In genomic region chr5:120604839-120605238, GRCm38 (mm10) we compare ENCODE assay signal across 8 mouse cellular contexts. TPM values are rescaled to one million over a fixed set of nuclear protein-coding genes. Genes with fewer than 3 reads are reported as not detected.
A peak's percentile ranks its signal among the peaks of the same experiment; 100 is the strongest.
DNase-seq lines count a peak whose midpoint lies in the region; ATAC-seq lines count a peak whose summit lies in the region.

No protein-coding gene starts in this region.

- WGBS in embryonic facial prominence, embryonic 12.5 days: 1% methylated on average over 6 of the region's 6 CpGs
- 0% methylated on average over 6 of the region's 6 CpGs for WGBS in liver, embryonic 13.5 days (ENCODE audit: insufficient replicate concordance)
- 8% methylated on average over 6 of the region's 6 CpGs for WGBS in stomach, embryonic 16.5 days

- DNase-seq in A20 (ENCODE audit: low read depth, low spot score): peak; percentile 92
- peak; percentile 85 for DNase-seq in adrenal gland, postnatal 25 days
- DNase-seq in heart, adult 9 months (ENCODE audit: low spot score in 2 of 2): peak; percentile 55 to 74
- peak; percentile 76 to 91 for DNase-seq in kidney, adult 8-10 months
- peak; percentile 73 for DNase-seq in liver, embryonic 13.5 days
- DNase-seq in neural tube, embryonic 10.5 days (ENCODE audit: extremely low spot score, low spot score): peak; percentile 85

- no peaks in the 10 kb centered on the region for H3K27me3 ChIP-seq in embryonic facial prominence, embryonic 12.5 days
- no peaks in the 10 kb centered on the region for H3K27me3 ChIP-seq in liver, embryonic 13.5 days
- no peaks in the 10 kb centered on the region for H3K27me3 ChIP-seq in stomach, embryonic 16.5 days (ENCODE audit: control insufficient read depth, insufficient read depth, low read length)

- H3K4me2 ChIP-seq in embryonic facial prominence, embryonic 12.5 days (replicated peaks): peak overlapping the region; percentile 63
- H3K4me2 ChIP-seq in liver, embryonic 13.5 days: peak overlapping the region; percentile 66
- peak overlapping the region; percentile 68 for H3K4me2 ChIP-seq in stomach, embryonic 16.5 days (ENCODE audit: low read depth, low read length)

- no peaks in the 10 kb centered on the region for H3K9me3 ChIP-seq in embryonic facial prominence, embryonic 12.5 days
- H3K9me3 ChIP-seq in liver, embryonic 13.5 days (replicated peaks): no peaks in the 10 kb centered on the region
- H3K9me3 ChIP-seq in stomach, embryonic 16.5 days (replicated peaks; ENCODE audit: control insufficient read depth, low read length): no peaks in the 10 kb centered on the region

- H3K9ac ChIP-seq in embryonic facial prominence, embryonic 12.5 days: peak overlapping the region; percentile 40
- H3K9ac ChIP-seq in liver, embryonic 13.5 days: peak overlapping the region; percentile 64
- peak overlapping the region; percentile 65 for H3K9ac ChIP-seq in stomach, embryonic 16.5 days (ENCODE audit: low read length)

- H3K36me3 ChIP-seq in embryonic facial prominence, embryonic 12.5 days: peaks cover 13% of the 10 kb centered on the region; the same call in 1 of the 2 replicates
- H3K36me3 ChIP-seq in liver, embryonic 13.5 days: peaks cover 7% of the 10 kb centered on the region; the same call in 1 of the 2 replicates
- no peaks in the 10 kb centered on the region for H3K36me3 ChIP-seq in stomach, embryonic 16.5 days (ENCODE audit: control insufficient read depth, insufficient read depth, low read length)

- H3K4me1 ChIP-seq in embryonic facial prominence, embryonic 12.5 days: peaks cover 5% of the 10 kb centered on the region
- peaks cover 41% of the 10 kb centered on the region for H3K4me1 ChIP-seq in liver, embryonic 13.5 days (replicated peaks)
- peaks cover 5% of the 10 kb centered on the region; the same call in 1 of the 2 replicates for H3K4me1 ChIP-seq in stomach, embryonic 16.5 days (ENCODE audit: control insufficient read depth, insufficient read depth, low read length)

- ATAC-seq in embryonic facial prominence, embryonic 12.5 days (ENCODE audit: insufficient number of reproducible peaks, insufficient read depth, low FRiP score, low TSS enrichment): peak; percentile 49; the same call in 1 of the 2 replicates
- 0 out of 2 replicates have a peak, but pooled peaks have one; percentile 37 for ATAC-seq in liver, embryonic 13.5 days (ENCODE audit: low read depth)
- ATAC-seq in stomach, embryonic 16.5 days (ENCODE audit: insufficient read depth, low FRiP score): peak; percentile 32; the same call in 1 of the 2 replicates

- H3K4me3 ChIP-seq in embryonic facial prominence, embryonic 12.5 days: peak overlapping the region; percentile 34
- H3K4me3 ChIP-seq in liver, embryonic 13.5 days (replicated peaks): peak overlapping the region; percentile 37
- peak overlapping the region; percentile 42 for H3K4me3 ChIP-seq in stomach, embryonic 16.5 days (replicated peaks; ENCODE audit: low read length)

- H3K27ac ChIP-seq in embryonic facial prominence, embryonic 12.5 days: 0 out of 2 replicates have a peak overlapping the region, but pooled peaks have one; percentile 57
- peak overlapping the region; percentile 27; the same call in 1 of the 2 replicates for H3K27ac ChIP-seq in liver, embryonic 13.5 days
- H3K27ac ChIP-seq in stomach, embryonic 16.5 days (ENCODE audit: low read length): no peak overlapping the region; the same call in 1 of the 2 replicates

RNA-seq across cellular contexts. Expression of gene Rita1, which starts 7.5 kb away (rescaled TPM):
- total RNA-seq in adrenal gland, postnatal 25 days (2021): 15.9 and 17.5 TPM in 2 replicates
- polyA plus RNA-seq in embryonic facial prominence, embryonic 12.5 days (2016; fragmentation: Nextera tagmentation; extraction: Ambion mirVana): 16.7 and 17.5 TPM in 2 replicates
- 5.7 and 6.5 TPM in 2 replicates for polyA plus RNA-seq in liver, embryonic 13.5 days (2015; fragmentation: Nextera tagmentation; extraction: Ambion mirVana)
- polyA plus RNA-seq in stomach, embryonic 16.5 days (2015; fragmentation: Nextera tagmentation; extraction: Ambion mirVana): 13.4 and 13.5 TPM in 2 replicates

RNA-seq across cellular contexts. Expression of gene Ddx54, which starts 7.7 kb away (rescaled TPM):
- 50.5 and 54.7 TPM in 2 replicates for total RNA-seq in adrenal gland, postnatal 25 days (2021)
- polyA plus RNA-seq in embryonic facial prominence, embryonic 12.5 days (2016; fragmentation: Nextera tagmentation; extraction: Ambion mirVana): 50.9 and 53.1 TPM in 2 replicates
- 22.9 and 26.0 TPM in 2 replicates for polyA plus RNA-seq in liver, embryonic 13.5 days (2015; fragmentation: Nextera tagmentation; extraction: Ambion mirVana)
- 41.9 and 45.6 TPM in 2 replicates for polyA plus RNA-seq in stomach, embryonic 16.5 days (2015; fragmentation: Nextera tagmentation; extraction: Ambion mirVana)

RNA-seq across cellular contexts. Expression of gene Iqcd, which starts 16.0 kb away (rescaled TPM):
- total RNA-seq in adrenal gland, postnatal 25 days (2021): 0.57 and 0.67 TPM in 2 replicates
- polyA plus RNA-seq in embryonic facial prominence, embryonic 12.5 days (2016; fragmentation: Nextera tagmentation; extraction: Ambion mirVana): 0.65 and 0.70 TPM in 2 replicates
- polyA plus RNA-seq in liver, embryonic 13.5 days (2015; fragmentation: Nextera tagmentation; extraction: Ambion mirVana): 1.8 and 1.9 TPM in 2 replicates
- polyA plus RNA-seq in stomach, embryonic 16.5 days (2015; fragmentation: Nextera tagmentation; extraction: Ambion mirVana): 0.34 and 0.67 TPM in 2 replicates

RNA-seq across cellular contexts. Expression of gene Tpcn1, which starts 16.4 kb away (rescaled TPM):
- 40.2 and 42.4 TPM in 2 replicates for total RNA-seq in adrenal gland, postnatal 25 days (2021)
- 17.4 and 18.9 TPM in 2 replicates for polyA plus RNA-seq in embryonic facial prominence, embryonic 12.5 days (2016; fragmentation: Nextera tagmentation; extraction: Ambion mirVana)
- polyA plus RNA-seq in liver, embryonic 13.5 days (2015; fragmentation: Nextera tagmentation; extraction: Ambion mirVana): 21.4 and 22.7 TPM in 2 replicates
- 21.5 and 23.8 TPM in 2 replicates for polyA plus RNA-seq in stomach, embryonic 16.5 days (2015; fragmentation: Nextera tagmentation; extraction: Ambion mirVana)

RNA-seq across cellular contexts. Expression of gene Cfap73, which starts 29.2 kb away (rescaled TPM):
- 2.8 and 3.1 TPM in 2 replicates for total RNA-seq in adrenal gland, postnatal 25 days (2021)
- not detected in 2 replicates for polyA plus RNA-seq in embryonic facial prominence, embryonic 12.5 days (2016; fragmentation: Nextera tagmentation; extraction: Ambion mirVana)
- not detected in 2 replicates for polyA plus RNA-seq in liver, embryonic 13.5 days (2015; fragmentation: Nextera tagmentation; extraction: Ambion mirVana)
- polyA plus RNA-seq in stomach, embryonic 16.5 days (2015; fragmentation: Nextera tagmentation; extraction: Ambion mirVana): not detected in 2 replicates
